Mouse (Mus musculus) G1E (cell line): ENCODE measurements around the gene Bcl6.

ENCODE experiments used
- CTCF ChIP-seq: IDR thresholded peaks from 2 replicates; pipeline ENCODE4 v1.5.1; 2012; ENCODE audit warnings: low read depth, low read length, inconsistent platforms, mixed read lengths
- GATA1 ChIP-seq: IDR thresholded peaks from 2 replicates; pipeline ENCODE4 v1.6.1; 2012; ENCODE audit warnings: borderline replicate concordance, low read length, inconsistent platforms, mixed read lengths
- POLR2AphosphoS5 ChIP-seq: IDR thresholded peaks from 2 replicates; pipeline ENCODE4 v1.6.1; 2012; ENCODE audit warnings: low read depth, low read length, inconsistent platforms; ENCODE audit not compliant: insufficient replicate concordance
- TAL1 ChIP-seq: conservative IDR thresholded peaks from 2 replicates; pipeline ENCODE4 v1.6.1; 2012; ENCODE audit warnings: low read depth, low read length, inconsistent platforms, mixed read lengths

DNA sequence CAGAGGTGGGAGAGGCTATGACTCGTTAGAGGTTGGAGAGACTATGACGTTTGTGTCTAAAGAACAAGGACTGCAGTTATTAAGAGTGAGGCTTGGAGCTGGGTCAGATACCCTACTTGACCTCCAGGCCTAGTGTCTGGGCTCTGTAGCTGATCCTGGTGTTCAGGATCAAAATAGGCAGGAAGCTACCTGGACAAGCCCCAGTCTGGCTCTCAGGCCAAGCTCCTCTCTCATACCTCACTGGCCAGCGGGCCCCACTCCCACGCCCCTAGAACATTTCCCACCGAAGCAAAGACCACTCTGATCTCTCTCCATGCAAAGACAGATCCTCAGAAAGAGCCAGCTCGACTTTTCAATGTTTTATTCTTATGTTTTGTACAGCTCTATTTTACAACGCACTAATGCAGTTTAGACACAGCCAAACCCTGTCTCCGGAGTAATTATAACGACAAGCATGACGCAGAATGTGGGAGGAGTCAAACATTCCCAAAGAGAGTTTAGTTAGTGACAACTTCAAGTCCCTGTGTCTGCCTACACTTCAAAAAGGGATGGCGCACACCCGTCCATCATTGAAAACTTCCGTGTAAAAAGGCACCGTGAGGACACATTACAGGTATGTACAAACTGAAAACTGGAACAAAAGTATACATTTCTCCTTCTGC, 23.8 kb downstream of the Bcl6 start:
- TF ChIP-seq GATA1: no peak
- no peak for TF ChIP-seq TAL1
- TF ChIP-seq CTCF: no peak
- no peak for TF ChIP-seq POLR2AphosphoS5
